Mouse (Mus musculus) bone marrow, adult 2 months (tissue): ENCODE measurements around the gene Fyn.

ENCODE experiments used
- CTCF ChIP-seq: fragments of 200-500 bp; IDR thresholded peaks from 2 replicates; pipeline ENCODE4 v1.5.1; 2011; ENCODE audit warnings: low read length, control low read depth; ENCODE audit not compliant: control insufficient read depth, insufficient read depth
- POLR2A ChIP-seq: fragments of 200-500 bp; IDR thresholded peaks from 2 replicates; pipeline ENCODE4 v1.6.1; 2011; ENCODE audit warnings: low read depth, mild to moderate bottlenecking, control low read depth, low read length, borderline replicate concordance; ENCODE audit not compliant: control insufficient read depth

- TF ChIP-seq POLR2A (no peak), CTCF (peak; percentile 32)
Measured at GRCm38 (mm10) chr10:39520123-39520989, 151.7 kb downstream of the Fyn start.
